Mouse (Mus musculus) kidney, adult 2 months (tissue): ENCODE results near the gene Mpp4.

ENCODE experiments used
- CTCF ChIP-seq: fragments of 200-500 bp; conservative IDR thresholded peaks from 2 replicates; pipeline ENCODE4 v1.5.1; 2011; ENCODE audit warnings: low read depth, mild to moderate bottlenecking, control low read depth, low read length, moderate library complexity, mixed read lengths; ENCODE audit not compliant: insufficient read depth, insufficient read length
- POLR2A ChIP-seq: fragments of 200-500 bp; IDR thresholded peaks from one replicate; pipeline ENCODE4 v1.6.1; 2011; ENCODE audit warnings: low read depth, low read length, control low read depth

DNA sequence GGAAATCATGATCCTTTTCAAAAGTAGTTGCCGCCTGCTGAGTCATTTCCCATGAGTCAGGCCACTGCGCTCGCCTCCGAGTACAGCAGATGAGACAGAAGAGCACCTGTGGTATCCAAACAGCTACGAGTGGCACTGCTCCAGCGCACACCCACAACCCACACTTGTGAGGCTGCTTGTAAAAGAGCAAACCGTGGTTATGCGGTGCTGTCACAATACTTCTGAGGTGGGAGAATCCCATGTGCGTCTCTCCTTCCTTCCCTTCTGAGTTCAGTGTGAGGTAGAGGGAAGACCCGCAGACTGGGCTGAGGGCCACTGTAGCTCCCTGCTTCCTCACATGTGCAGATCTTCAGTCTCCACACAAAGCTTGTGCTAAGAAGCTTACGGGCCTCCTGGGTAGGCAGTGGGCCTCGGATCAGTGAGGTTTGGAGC, at the start of gene Mpp4:
- TF ChIP-seq CTCF = no peak
- TF ChIP-seq POLR2A = no peak
